Mouse (Mus musculus): ENCODE results near the gene Mtor. TPM values are rescaled to one million over a fixed set of nuclear protein-coding genes. Genes with fewer than 3 reads are reported as not detected.
A peak's percentile ranks its signal among the peaks of the same experiment; 100 is the strongest.

Gene Mtor
- total RNA-seq, 2 experiments from 2014 or later: 66.3 to 67.1 TPM

DNA sequence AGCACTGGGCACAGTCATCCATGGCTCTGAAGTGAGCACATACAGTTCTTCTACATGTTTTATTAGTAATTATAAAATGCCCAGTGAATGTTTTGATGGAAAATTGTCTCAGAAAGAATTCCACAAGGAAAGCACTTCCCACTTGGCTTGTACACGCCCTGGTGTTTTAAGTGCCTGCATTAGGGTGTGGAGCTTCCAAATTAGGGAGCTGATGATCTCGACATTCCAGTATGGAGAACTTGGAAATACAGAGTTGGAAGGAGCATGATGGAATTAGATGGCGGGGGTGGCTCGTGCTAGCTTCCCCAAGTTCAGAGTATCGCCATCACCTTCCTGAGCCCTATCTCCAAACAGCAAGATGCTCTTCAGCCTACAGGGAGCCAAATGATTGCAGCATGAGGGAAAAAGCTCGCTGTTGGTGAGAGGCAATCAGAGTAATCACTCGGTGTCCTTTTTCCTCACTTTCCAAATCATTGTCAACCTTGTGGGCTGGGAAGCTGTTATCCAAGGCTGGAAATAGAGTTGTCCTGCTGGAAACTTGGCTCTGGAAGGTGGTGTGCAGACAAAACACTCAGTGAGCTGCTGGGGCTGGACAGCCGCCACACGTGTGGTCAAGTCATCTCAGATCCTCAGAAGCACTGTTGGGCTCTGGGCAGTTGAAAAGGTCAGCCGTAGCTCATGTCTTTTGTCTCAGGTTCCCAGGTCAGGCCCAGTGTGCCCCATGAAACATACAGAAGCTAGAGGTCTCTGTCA, 78.9 kb downstream of the Mtor start:
- DNase-seq (ENCODE audit: low spot score in 2 of 2): no peak

DNA sequence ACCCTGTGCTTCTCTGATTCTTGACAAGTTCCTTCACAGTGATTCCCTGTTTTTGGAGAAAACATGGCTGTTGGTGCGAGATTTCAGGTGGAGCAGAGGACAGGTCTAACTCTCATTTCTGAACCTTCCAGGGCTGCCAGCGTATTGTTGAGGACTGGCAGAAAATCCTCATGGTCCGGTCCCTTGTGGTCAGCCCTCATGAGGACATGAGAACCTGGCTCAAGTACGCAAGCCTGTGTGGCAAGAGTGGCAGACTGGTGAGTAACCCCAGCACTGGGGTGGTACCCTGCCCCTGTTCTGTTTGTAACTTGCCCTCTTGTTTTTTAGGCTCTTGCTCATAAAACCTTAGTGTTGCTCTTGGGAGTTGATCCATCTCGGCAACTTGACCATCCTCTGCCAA, 81.9 kb downstream of the Mtor start:
- no peak for DNase-seq (ENCODE audit: low spot score in 2 of 2)

DNA sequence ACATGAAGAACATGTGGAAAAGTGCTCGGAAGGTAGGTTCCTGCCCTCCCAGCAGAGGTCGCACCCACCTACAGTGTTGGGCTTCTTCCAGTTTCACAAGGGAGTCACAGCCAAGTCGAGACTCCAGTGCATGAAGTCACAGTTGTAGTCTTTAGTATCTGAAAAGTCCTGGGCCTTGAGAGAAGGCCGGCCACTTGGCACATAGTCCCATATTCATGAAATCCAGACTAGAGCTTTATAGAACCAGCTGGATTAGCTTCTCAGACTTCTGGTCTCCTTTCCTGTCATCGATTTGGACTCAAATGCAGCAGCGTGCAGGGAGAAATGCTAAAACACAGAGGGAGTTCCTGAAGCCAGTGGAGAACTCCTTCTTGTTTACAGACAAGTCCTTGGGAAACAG, 82.4 kb downstream of the Mtor start:
- DNase-seq (ENCODE audit: low spot score in 2 of 2): no peak

DNA sequence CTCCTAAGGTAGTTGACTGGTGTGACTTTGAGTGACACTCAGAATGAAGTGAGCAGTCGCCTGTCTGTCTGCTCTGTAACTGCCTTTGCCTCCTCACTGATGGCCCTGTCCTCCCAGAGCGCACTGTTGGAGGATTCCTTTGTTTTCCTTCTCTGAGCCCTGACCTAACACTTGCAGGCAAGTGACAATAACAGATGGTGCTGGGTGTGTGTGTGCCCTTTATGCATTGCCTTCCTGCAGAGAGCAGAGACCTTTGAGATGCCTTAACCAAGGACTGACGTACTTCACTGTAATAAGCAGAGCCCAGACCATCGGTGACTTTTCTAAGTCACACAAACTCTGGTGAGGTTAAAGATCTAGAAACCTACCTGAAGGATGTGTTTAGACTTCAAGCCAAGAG, 82.9 kb downstream of the Mtor start:
- DNase-seq (ENCODE audit: low spot score in 2 of 2): no peak

DNA sequence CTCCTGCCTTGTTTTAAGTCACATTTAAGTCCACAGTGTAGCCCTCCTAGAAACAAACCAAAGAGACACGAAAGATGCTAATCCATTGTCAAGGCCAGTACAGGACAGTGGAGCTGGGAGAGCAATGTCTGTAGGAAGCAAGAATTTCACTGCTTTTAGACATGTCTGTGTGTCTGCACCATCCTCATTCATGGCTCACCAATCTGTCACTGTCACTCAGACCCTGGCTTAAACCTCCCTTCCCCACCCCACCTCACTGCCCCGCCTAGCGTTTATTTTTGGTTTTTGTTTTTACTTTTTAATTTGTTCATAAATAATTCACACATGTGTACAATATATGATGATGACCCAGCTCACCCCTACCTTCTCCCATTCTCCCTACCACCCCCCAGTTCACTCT, 84.1 kb downstream of the Mtor start:
- no peak for DNase-seq (ENCODE audit: low spot score in 2 of 2)

DNA sequence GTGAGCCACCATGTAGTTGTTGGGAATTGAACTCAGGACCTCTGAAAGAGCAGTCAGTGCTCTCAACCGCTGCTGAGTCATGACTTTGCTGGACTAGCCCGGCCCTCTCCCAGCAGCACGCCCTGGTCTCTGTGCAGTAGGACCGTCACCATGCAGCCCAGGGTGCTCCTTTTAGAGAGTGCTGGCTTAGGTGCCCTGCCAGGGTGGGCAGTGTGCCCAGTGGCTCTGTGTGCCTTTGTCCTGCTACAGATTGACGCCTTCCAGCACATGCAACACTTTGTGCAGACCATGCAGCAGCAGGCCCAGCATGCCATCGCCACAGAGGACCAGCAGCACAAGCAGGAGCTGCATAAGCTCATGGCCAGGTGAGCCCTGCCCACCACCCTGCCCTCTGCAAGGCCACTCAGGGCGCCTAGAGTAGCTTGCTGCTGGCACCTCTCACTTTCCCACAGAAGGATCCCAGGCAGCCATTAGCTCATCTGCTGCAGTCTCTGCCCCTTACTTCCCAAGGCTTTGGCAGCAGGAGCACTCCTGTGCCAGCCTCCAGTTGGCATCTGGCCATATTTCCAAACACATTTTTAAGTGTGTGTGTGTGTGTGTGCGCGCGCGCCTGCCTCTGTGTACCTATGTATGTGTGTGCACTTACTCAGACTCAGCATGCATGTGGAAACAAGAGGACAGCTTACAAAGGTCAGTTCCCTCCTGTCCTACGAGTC, 85.4 kb downstream of the Mtor start:
- no peak for DNase-seq (ENCODE audit: low spot score in 2 of 2)

DNA sequence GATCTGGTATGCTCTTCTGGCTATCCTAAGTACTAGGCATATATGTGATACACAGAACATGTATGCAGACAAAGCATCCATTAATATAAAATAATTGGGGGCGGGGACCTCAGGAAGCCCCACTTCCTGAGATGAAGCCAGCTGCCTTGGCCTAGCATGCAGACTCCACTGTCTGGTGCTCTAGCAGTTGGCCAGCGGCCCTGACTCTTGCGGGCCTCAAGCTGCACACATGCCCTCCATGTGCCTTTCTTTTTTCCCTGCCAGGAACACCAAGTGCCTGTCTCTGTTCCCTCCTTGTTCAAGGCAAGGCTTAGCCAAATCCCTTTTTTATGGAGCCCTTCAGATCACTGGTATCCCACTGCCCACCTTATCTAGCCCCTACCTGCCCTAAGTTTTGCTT, 87.5 kb downstream of the Mtor start:
- DNase-seq (ENCODE audit: low spot score in 2 of 2): no peak

DNA sequence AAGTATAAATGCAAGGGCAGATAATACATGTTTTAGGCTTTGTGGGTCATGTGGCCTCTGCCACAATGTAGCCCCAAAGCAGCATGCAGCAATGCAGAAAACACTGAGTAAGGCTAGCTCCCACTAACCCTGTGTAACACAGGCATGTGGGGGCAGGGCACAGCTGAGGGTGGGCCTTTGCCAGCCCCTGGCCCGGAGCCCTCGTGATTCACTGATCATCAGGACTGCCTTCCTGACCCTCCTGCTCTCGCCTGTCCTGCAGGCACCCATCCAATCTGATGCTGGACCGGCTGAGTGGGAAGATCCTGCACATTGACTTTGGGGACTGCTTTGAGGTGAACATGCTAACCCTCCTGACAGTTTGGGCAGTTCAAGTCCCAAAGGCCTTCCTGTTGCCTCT, 100.7 kb downstream of the Mtor start:
- DNase-seq (ENCODE audit: low spot score in 2 of 2): no peak

DNA sequence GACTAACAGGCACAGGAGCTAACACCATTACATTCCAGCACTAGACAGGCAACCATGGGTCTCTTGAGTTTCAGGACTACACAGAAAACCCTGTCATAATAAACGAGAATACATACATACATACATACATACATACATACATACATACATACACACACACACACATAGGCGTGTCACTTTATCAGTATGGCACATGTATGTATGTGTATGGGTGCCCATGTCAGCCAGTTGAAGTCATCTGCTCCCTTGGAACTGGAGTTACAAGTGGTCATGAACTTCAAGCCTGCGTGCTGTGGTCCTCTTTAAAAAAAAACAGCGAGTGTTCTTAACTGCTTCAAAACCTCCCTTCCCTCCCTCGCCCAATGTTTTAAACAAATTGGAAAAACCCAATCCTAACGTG, 109.4 kb downstream of the Mtor start:
- DNase-seq (ENCODE audit: low spot score in 2 of 2): no peak

DNA sequence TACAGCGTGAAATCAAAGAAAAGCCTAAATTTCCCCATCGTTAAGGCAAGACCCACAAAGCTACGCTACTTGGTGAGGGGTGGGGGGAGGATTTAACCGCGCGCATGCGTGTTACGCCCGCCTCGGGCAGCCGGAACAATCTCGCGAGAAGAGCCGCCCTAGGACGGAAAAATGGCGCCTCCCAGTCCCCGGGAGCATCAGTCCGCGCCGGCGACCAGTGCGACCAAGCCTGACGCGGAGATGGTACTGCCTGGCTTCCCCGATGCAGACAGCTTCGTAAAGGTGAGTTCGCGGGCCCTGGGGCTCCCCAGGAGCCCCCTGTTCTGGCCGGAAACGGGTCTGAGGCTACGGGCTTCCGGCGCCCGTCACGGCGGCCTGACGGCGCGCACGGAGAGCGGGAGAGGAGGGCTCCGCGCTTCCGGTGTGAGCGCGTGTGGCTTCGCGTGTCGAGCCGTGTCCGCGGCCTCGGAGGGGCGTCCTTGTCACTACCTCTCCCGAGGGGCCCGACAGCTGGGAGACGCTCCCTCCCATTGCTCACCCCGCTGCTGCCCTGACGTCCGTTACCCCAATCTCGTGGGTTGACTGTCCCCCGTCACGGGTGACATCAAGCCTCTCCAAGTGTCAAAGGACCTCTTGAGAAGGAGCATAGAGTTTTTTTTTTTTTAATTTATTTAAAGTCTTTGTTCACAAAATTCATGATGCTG, 110.0 kb downstream of the Mtor start, which contains the start of gene Exosc10:
Gene Exosc10 (plus strand): TSS at position 133 of the 704 bp plus-strand sequence.
- peak; percentile 70 to 80 for DNase-seq (ENCODE audit: low spot score in 2 of 2)

DNA sequence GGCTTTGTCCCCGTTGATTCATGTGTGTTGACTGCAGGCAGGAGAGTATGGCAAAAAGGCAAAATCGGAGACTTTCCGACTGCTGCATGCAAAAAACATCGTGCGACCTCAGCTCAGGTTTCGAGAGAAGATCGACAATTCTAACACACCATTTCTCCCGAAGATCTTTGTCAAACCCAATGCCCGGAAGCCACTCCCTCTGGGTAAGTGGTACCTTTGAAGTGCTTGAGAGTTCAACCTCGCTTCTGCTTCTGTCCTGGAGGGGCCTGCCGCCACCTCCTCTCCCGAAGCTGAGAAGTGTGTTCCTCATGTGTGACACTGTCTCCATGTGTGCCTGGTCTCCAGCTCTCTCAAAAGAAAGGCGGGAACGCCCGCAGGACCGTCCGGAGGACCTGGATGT, 114.3 kb downstream of the Mtor start:
- DNase-seq (ENCODE audit: low spot score in 2 of 2): no peak

DNA sequence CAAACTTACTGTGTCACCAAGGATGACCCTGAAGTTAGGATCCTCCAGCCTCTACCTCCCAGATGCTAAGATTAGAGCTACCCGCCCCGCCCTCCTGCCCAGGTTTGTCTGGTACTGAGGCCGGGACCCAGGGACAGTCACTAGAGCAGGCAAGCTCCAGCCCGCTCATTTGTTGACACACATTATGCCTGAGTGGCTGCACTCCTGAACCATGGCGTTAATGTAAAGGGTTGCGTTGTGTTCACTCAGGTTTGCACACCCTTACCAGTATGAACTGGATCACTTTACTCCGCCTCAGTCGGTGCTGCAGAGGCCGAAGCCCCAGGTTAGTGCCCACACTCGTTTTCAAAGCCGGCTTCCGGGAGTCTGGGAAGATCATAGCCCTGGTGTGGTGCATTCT, 115.2 kb downstream of the Mtor start:
- no peak for DNase-seq (ENCODE audit: low spot score in 2 of 2)

DNA sequence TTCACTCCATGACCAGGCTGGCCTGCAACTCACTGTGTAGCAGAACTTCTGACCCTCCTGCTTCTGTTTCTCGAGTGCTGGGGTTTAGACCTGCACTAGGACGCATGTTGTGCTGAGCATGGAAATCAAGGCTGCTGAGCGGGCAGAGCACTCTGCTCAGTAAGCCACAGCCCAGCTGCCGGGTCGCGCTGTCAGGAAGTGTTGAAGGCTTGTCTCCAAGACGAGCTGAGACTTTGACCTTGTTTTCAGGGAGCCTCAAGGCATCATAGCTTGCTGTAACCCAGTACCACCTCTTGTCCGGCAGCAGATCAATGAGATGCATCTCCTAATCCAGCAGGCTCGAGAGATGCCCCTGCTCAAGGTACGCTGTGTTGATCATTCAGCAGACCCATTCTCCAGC, 121.7 kb downstream of the Mtor start:
- DNase-seq (ENCODE audit: low spot score in 2 of 2): no peak

DNA sequence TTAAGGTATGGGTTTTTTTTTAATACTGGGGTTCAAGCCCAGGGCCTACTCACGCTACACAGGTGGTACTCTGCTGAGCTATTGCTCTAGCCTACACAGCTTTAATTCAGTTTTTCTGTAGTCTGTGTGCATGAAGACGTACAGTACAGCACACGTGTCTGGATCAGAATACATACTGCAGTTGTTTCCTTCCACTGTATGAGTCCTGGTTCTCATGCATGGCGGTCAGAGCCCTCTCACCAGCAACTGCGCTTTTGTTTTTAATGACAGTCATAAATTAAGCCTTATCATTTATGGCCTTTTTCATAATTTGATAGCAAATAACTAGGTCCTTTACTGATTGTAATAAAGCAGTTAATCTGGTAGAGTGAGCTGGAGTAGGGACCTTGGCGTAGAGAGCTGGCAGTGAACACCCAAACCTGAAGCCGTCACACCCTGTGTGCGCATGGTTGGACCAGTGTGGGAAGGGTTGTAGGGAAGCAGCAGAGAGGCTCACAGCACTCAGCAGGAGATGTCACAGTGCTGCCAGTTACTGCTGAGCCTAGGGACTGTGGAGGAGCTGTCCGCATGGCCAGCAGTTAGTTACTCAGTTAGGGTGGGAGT, 122.4 kb downstream of the Mtor start:
- DNase-seq (ENCODE audit: low spot score in 2 of 2): no peak

DNA sequence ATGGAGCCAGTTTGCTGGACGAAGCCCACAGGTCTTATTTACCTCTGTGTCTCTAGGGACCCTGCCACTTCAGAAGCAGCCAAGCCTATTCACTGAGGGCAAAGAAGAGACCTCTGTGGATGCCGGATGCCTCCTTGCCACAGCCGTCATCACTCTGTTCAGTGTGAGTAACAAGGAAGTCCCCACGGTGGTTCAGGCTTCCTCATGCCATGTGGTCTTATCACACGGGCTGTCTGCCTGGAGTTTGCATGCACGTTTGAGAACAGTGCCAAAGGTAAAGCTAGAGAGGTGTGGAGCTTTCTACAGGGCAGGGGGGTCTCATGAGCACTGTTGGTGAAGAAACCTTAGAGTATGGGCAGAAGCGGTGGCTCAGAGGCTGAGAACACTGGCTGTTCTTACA, 124.8 kb downstream of the Mtor start:
- no peak for DNase-seq (ENCODE audit: low spot score in 2 of 2)

DNA sequence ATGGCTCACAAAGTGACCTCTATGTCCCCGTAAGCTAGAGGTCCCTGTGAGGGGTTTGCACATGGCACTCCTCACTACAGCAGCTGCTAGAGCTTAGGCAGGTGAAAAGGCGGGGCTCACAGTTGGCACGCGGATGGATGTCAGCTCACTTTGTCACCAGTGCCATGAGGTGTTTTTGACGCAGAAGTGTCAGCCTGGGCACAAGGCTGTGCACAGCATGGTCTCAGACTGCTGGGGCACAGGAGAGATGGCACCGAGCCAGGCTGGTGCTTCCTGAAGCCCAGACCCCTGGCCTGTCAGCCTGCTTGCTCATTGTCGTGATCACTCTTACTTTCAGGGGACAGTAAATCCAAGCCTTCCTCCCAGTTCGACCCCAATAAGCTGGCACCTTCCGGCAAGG, 132.4 kb downstream of the Mtor start:
- no peak for DNase-seq (ENCODE audit: low spot score in 2 of 2)

DNA sequence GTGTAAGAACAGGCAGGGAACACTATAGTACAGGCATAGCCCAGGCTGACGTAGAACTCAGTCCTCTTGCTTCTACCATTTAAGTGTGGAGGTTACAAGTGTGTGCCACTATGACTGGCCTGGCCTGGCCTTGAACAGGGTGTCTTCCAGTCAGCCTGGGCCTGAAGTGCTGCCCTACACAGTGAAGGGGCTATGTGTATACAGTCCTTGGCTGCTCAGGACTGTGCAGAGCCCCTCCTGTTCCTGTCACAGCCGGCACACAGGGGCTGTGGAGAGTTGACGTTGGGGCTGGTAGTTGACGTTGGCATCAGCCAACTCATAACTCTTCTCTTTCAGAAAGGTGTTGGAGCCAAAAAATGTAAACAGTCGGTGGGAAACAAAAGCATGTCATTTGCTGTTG, 133.0 kb downstream of the Mtor start:
- no peak for DNase-seq (ENCODE audit: low spot score in 2 of 2)

DNA sequence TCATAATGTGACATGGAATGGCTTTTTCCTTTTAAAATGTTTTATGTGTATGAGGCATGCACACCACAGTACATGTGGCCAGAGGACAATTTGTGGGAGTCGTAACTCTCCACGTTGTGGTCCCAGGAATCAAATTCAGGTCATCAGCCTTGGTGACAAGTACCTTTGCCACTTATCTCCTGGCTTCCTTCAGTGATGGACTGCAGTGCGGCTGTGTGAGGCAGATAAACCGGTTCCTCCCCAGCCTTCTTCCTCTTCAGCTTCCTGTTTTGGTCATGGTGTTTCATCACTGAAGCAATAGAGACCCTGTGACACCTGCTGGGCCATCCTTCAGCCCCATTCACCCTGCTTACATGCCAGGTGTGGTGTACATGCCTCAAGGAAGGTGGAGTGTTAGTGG, 134.8 kb downstream of the Mtor start:
- DNase-seq (ENCODE audit: low spot score in 2 of 2): no peak

DNA sequence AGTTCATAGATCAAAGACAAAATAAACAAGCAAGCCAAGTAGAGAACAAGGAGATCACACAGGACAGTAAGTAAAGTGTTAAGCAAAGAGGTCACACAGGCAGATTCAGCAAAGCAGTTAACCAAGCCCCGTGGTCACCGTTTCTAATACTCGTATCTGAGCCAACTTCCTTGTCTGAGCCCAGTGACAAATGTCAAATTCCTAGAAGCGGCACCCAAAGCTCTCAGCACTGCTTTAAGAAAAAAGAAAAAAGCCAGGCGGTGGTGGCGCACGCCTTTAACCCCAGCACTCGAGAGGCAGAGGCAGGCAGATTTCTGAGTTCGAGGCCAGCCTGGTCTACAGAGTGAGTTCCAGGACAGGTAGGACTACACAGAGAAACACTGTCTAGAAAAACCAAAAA, 138.2 kb downstream of the Mtor start:
- no peak for DNase-seq (ENCODE audit: low spot score in 2 of 2)

DNA sequence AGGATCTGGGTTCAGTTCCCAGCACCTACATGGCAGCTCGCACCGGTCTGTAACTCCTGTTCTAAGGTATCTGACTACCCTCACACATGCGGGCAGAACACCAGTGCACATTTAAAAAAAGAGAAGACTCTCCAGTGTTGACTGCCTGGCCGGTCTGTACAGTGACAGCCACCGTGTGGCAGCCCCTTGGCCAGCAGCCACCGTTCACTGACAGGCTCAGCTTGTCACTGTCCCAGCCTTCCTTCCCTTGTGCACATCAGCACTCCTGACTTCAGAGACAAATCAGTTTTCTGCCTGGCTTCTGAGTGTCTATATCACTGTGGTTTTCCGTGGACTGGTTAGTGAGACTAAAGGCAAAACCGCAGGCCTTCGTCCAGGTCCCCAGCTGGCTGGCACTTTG, 140.4 kb downstream of the Mtor start:
- DNase-seq (ENCODE audit: low spot score in 2 of 2): no peak

DNA sequence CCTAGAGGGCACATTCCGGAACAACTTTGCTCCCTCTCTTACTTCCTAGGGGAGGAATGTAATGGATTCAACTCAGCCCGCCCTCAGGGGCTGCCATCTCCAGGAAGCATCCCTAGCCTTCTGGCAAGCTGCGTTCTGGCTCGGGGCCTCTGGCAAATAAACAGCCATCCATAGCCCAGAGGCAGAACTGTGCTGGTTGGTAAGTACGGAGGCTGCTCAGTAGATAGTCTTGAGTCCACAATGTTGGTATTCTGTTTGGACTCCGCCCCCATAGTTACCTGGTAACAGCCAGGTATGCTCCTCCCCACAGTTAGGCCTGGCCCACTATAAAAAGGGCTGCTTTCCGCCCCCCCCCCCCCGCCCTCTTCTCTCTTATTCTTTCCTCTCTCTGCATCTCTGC, 141.2 kb downstream of the Mtor start:
- no peak for DNase-seq (ENCODE audit: low spot score in 2 of 2)
